Mouse (Mus musculus) kidney, embryonic 15.5 days (tissue): ENCODE results near the gene Pnpo. TPM values are rescaled to one million over a fixed set of nuclear protein-coding genes. Genes with fewer than 3 reads are reported as not detected.

Experiments
- ATAC-seq: fragments of 200-750 bp; cut with Nextera tagmentation; replicated peaks from 2 replicates; pipeline ENCODE4 v1.8.0; 2017; ENCODE audit warnings: moderate TSS enrichment; ENCODE audit not compliant: low FRiP score
- H3K27ac ChIP-seq: fragments of 300-500 bp; sonication (generic); 2 replicates; pipeline ENCODE4 v1.5.1; 2015; ENCODE audit warnings: mild to moderate bottlenecking, inconsistent platforms
- H3K27me3 ChIP-seq: fragments of 300-500 bp; sonication (generic); 2 replicates; pipeline ENCODE4 v1.6.1; 2015; ENCODE audit warnings: inconsistent platforms
- H3K36me3 ChIP-seq: fragments of 300-500 bp; sonication (generic); 2 replicates; pipeline ENCODE4 v1.6.1; 2015; ENCODE audit warnings: inconsistent platforms
- H3K4me1 ChIP-seq: fragments of 300-500 bp; sonication (generic); 2 replicates; pipeline ENCODE4 v1.6.1; 2015; ENCODE audit warnings: inconsistent platforms
- H3K4me2 ChIP-seq: fragments of 300-500 bp; sonication (generic); 2 replicates; pipeline ENCODE4 v1.6.1; 2015; ENCODE audit warnings: moderate library complexity, mild to moderate bottlenecking, inconsistent platforms
- H3K4me3 ChIP-seq: fragments of 300-500 bp; sonication (generic); replicated peaks from 2 replicates; pipeline ENCODE4 v1.5.1; 2015; ENCODE audit warnings: mild to moderate bottlenecking, inconsistent platforms
- H3K9ac ChIP-seq: fragments of 300-500 bp; sonication (generic); 2 replicates; pipeline ENCODE4 v1.6.1; 2015; ENCODE audit warnings: mild to moderate bottlenecking, inconsistent platforms
- H3K9me3 ChIP-seq: fragments of 300-500 bp; sonication (generic); replicated peaks from 2 replicates; pipeline ENCODE4 v1.6.1; 2016; ENCODE audit warnings: inconsistent platforms
- WGBS: fragments of 180-500 bp; shearing (Covaris S2); methylation state at CpG from one replicate; pipeline ENCODE4 v1.1.7; 2015; ENCODE audit warnings: mixed read lengths; 5-methylcytosine and 5-hydroxymethylcytosine counted together
- polyA plus RNA-seq: library from polyadenylated mRNA; unstranded; fragments of >200 nt; fragmentation: Nextera tagmentation; extraction: Ambion mirVana; gene quantifications from 2 replicates; pipeline ENCODE4 v1.2.1, GENCODE M21; 2015

Gene Pnpo
- polyA plus RNA-seq, 1 experiment from 2014 or later, result 42.6 TPM

DNA sequence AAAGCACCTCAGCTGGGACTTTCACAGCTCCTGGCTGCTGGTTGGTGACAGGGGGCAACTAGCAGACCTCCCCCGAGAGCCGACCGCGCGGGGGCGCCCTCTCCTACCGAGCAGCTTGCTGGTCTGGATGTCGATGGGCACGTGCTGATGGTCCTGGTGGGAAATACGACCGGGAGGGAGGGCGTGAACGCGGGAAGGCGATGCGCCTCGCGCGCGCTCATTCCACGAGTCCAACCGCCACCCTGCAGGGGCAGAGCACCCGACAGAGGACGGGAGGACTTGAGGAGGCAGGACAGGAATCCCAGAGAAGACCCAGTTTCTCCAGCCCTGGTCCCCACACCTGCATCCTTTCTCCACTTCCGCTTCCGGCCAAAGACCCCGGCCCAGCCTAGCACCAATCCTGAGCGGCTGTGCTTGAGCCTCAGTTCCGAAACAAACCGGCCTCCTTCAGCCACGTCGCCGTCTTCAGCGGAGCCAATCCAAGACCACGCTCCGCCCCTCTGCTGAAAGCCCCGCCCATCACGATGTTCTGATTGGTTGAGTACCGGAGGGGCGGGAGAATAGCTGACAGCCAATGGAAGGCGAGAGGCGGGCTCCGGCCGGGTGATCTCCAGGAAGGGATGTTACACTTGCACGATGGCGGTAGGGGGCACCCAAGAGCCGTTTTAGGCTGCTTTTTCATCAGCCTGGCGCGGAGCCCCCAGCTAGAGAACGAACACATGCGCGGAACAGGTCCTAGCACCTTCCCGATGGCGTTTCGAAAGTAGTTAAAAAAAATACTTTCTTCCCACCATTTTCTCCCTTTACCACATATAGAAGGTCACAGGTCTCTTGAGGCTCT, 27.5 kb downstream of the Pnpo start, which contains the start of gene Cdk5rap3:
Gene Cdk5rap3, minus strand, starts transcription at position 453 of the 841 bp plus-strand sequence.
- no peaks in the 10 kb centered on the region for H3K27me3 ChIP-seq
- H3K4me3 ChIP-seq, result peak within 1 kb of the TSS; percentile 81
- H3K27ac ChIP-seq, result peak within 1 kb of the TSS; percentile 88
- H3K9ac ChIP-seq, result peak within 1 kb of the TSS; percentile 80
- H3K4me1 ChIP-seq, result peaks cover 15% of the 10 kb centered on the region
- under 1% methylated on average over 55 of the region's 55 CpGs for WGBS
- peak; percentile 97 for ATAC-seq
- H3K36me3 ChIP-seq, result peaks cover 10% of the 10 kb centered on the region
- no peaks in the 10 kb centered on the region for H3K9me3 ChIP-seq
- peak within 1 kb of the TSS; percentile 89 for H3K4me2 ChIP-seq

DNA sequence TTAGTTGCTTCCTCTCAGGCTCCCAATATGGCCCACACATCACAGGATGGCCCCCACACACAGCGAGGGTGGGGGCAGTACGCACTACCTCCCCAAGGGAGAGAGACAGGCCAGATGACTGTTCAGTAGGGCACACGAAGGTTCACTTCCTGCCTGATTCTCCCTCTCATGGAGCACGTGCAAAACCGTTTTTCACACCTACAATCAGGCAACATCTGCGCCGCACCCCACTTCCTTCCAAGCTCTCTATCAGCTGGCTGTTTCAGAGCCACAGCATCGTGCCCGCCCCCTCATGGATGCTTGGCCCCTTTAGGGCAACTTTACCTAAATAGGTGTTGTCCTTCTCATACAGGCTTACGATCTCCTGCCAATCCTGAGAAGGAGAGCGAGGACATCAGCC, 31.1 kb downstream of the Pnpo start:
- H3K9ac ChIP-seq, result no peak overlapping the region
- no peaks in the 10 kb centered on the region for H3K9me3 ChIP-seq
- WGBS, result 81% methylated on average over 11 of the region's 11 CpGs

DNA sequence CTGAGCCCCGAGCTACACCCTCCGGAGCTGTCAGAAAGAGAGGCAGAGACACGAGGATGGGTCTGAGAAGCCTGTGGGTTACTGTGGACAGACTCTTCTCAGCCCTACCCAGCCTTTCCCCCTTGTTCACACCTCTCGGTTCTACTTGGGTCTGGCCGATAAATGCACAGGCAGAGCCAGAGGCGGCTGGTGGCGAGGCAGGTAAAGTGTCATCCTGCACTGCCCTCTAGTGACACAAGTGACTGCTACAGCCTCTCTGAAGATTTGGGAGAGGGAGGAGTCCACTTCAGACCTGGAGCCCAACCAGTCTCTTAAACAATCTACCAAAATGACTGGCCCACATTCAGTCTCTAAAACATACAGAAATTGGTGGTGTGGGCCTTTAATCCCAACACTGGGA, 33.8 kb downstream of the Pnpo start:
- no peak overlapping the region for H3K9ac ChIP-seq
- H3K9me3 ChIP-seq, result no peaks in the 10 kb centered on the region
- H3K27me3 ChIP-seq, result 0 out of 2 replicates have a peak, but pooled peaks cover 2% of the 10 kb centered on the region
- H3K36me3 ChIP-seq, result peaks cover 47% of the 10 kb centered on the region
- no peak overlapping the region for H3K4me3 ChIP-seq
- ATAC-seq, result peak; percentile 44; the same call in 1 of the 2 replicates
- WGBS, result 30% methylated on average over 7 of the region's 7 CpGs
- no peak overlapping the region for H3K27ac ChIP-seq
- no peak overlapping the region for H3K4me2 ChIP-seq
- H3K4me1 ChIP-seq, result peaks cover 23% of the 10 kb centered on the region

More for the DNA sequence above, 31.1 kb downstream of the Pnpo start:
- Histone ChIP-seq H3K4me3 (no peak overlapping the region), H3K36me3 (peaks cover 39% of the 10 kb centered on the region), H3K27me3 (0 out of 2 replicates have a peak, but pooled peaks cover 2% of the 10 kb centered on the region), H3K27ac (no peak overlapping the region), H3K4me2 (no peak overlapping the region), H3K4me1 (peaks cover 15% of the 10 kb centered on the region)
- no peak for ATAC-seq

DNA sequence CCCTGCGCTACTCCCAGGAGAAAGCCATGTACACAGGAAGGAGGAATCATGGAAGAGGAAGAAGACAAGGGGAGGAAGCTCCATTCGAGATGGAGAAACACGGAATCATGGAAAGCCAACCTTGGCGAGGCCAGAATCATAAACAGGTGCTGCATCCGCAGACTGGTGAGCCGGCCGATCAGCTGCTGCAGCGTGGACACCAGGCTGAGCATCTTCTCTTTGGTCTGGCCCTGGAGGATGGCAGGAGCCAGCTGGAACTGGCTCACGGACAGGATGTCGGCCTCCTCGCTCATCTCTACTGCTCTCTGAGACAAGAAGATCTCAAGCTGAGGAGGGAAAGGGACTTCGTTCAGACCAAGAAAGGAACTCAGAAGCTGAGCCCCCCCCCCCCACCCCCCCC, 35.2 kb downstream of the Pnpo start:
- H3K4me2 ChIP-seq, result no peak overlapping the region
- no peak overlapping the region for H3K27ac ChIP-seq
- H3K4me1 ChIP-seq, result peaks cover 21% of the 10 kb centered on the region
- H3K9ac ChIP-seq, result no peak overlapping the region
- no peaks in the 10 kb centered on the region for H3K9me3 ChIP-seq
- WGBS, result 89% methylated on average over 12 of the region's 12 CpGs
- no peak for ATAC-seq
- peaks cover 47% of the 10 kb centered on the region for H3K36me3 ChIP-seq
- H3K4me3 ChIP-seq, result no peak overlapping the region
- H3K27me3 ChIP-seq, result 0 out of 2 replicates have a peak, but pooled peaks cover 2% of the 10 kb centered on the region

DNA sequence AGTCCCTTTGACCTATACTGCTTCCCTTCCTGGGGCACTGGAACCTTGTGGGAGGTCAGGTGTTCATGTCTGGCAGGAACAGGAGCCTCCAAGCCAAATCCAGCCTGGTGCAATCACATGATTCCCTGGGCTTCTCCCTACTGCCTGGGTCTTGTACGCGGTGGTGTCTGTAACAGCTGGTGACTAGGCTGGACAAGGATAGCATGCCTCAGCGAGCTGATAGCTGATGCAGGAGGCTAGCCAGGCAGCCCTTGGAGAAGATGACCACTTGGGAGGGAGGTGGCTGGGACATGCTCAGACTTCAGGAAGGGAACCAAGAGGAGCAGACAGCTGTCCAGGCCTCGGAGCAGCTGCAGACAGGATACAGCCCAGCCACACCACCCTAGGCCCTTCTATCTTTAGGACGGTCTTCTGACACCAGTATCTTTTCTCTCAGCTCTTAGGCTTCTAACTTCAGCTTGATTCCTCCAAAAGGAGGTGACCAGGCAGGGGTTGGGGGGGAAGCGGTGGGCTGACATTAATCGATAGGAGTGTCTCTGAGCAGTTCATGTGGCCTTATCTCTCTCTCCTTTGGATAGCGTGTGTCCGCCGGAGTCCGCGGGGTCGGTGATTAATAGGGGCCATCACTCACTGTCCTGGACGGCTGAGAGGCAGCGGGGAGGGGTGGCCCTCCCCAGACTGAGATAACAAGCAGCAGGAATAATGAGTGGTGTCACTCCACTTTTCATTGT, 37.2 kb downstream of the Pnpo start:
- WGBS, result 34% methylated on average over 15 of the region's 15 CpGs
- ATAC-seq, result no peak
- H3K36me3 ChIP-seq, result peaks cover 40% of the 10 kb centered on the region
- no peaks in the 10 kb centered on the region for H3K9me3 ChIP-seq
- H3K9ac ChIP-seq, result no peak overlapping the region
- H3K4me2 ChIP-seq, result no peak overlapping the region
- peaks cover 38% of the 10 kb centered on the region for H3K4me1 ChIP-seq
- peak overlapping the region; percentile 7; the same call in 1 of the 2 replicates for H3K27ac ChIP-seq
- H3K27me3 ChIP-seq, result 0 out of 2 replicates have a peak, but pooled peaks cover 2% of the 10 kb centered on the region
- no peak overlapping the region for H3K4me3 ChIP-seq

DNA sequence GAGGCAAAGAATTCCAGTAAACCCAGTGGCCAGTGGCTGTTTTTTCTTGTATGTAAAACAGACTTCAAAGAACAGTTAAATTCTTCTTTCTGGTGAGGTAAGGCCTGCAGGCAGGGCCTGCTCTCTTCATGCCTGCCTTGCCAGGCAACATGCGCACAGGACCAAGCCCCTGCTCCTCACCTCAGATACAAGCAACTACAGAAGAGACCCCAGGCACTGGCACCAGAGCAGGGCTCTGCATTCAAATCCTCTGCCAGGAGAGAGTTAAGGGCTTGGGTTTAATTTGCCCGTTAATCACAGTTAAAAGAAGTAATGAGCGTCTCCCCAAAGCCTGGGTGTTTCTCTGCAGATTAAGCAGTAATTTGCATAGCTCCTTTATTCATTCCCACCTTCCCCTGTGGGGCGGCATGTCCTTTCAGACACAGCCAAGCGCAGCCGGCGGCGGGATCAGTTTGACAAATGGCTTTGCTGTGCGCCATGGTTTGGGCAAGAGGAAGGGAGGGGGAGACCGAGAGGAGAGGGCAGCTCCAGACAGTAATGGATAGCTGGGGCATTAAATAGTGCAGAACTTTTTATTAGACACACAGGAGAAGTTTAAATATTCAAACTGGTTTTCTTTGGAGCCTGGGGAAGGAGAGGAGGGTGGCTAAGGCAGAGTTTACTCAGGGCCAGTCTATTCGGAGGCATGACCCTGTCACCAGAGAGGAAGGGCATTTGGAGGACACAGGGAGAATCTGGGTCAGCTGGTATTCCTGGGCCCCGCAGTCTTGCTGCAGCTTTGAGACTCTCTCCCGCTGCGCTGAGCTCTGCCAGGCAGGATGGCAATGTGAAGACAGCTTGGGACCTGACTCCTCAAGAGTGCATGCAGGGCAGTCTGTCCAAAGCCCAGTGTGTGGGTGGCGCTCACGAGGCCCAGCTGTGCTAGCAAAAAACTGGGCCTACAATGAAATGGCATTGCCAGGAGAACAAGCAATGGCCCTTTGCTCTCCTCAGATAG, 40.8 kb downstream of the Pnpo start:
- WGBS, result 15% methylated on average over 16 of the region's 16 CpGs
- H3K4me1 ChIP-seq, result peaks cover 49% of the 10 kb centered on the region
- ATAC-seq, result peak; percentile 66
- H3K4me3 ChIP-seq, result no peak overlapping the region
- no peak overlapping the region for H3K9ac ChIP-seq
- peak overlapping the region; percentile 51 for H3K27ac ChIP-seq
- 0 out of 2 replicates have a peak, but pooled peaks cover 5% of the 10 kb centered on the region for H3K27me3 ChIP-seq
- peaks cover 11% of the 10 kb centered on the region for H3K36me3 ChIP-seq
- H3K4me2 ChIP-seq, result no peak overlapping the region
- no peaks in the 10 kb centered on the region for H3K9me3 ChIP-seq

GRCm38 (mm10) chr11:96901332-96901731, 42.5 kb downstream of the Pnpo start:
- 59% methylated on average over 9 of the region's 9 CpGs for WGBS
- ATAC-seq, result no peak
- no peak overlapping the region for H3K4me3 ChIP-seq

GRCm38 (mm10) chr11:96899449-96900306, 44.1 kb downstream of the Pnpo start:
- no peak overlapping the region for H3K27ac ChIP-seq
- WGBS, result 45% methylated on average over 13 of the region's 13 CpGs
- H3K4me2 ChIP-seq, result no peak overlapping the region
- no peaks in the 10 kb centered on the region for H3K9me3 ChIP-seq
- ATAC-seq, result no peak
- H3K4me3 ChIP-seq, result no peak overlapping the region
- peaks cover 31% of the 10 kb centered on the region for H3K4me1 ChIP-seq
- no peaks in the 10 kb centered on the region for H3K36me3 ChIP-seq
- 0 out of 2 replicates have a peak, but pooled peaks cover 5% of the 10 kb centered on the region for H3K27me3 ChIP-seq
- H3K9ac ChIP-seq, result no peak overlapping the region

More at GRCm38 (mm10) chr11:96901332-96901731, 42.5 kb downstream of the Pnpo start:
- Histone ChIP-seq H3K4me2 (no peak overlapping the region), H3K4me1 (peaks cover 37% of the 10 kb centered on the region), H3K9me3 (no peaks in the 10 kb centered on the region), H3K36me3 (no peaks in the 10 kb centered on the region), H3K27me3 (0 out of 2 replicates have a peak, but pooled peaks cover 5% of the 10 kb centered on the region), H3K9ac (no peak overlapping the region), H3K27ac (no peak overlapping the region)

DNA sequence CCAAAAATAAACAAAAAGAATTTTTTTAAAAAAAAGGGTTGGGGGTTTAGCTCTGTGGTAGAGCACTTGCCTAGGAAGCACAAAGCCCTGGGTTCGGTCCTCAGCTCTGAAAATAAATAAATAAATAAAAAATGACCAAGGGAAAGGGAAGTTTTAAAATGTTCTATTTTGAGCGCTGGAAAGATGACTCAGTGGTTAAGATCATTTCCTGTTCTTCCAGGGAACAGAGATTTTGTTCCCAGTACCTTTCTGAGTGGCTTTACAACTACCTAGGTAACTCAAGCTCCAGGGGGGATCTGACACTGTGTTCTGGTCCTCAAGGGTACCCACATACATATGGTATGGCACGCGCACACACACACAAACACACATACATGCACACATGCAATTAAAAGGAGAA, 47.9 kb downstream of the Pnpo start:
- no peak for ATAC-seq
- Histone ChIP-seq H3K4me1 (peaks cover 28% of the 10 kb centered on the region), H3K27me3 (0 out of 2 replicates have a peak, but pooled peaks cover 2% of the 10 kb centered on the region), H3K9ac (no peak overlapping the region), H3K27ac (no peak overlapping the region), H3K36me3 (no peaks in the 10 kb centered on the region), H3K4me3 (no peak overlapping the region), H3K9me3 (no peaks in the 10 kb centered on the region), H3K4me2 (no peak overlapping the region)
- 74% methylated on average over 4 of the region's 4 CpGs for WGBS

DNA sequence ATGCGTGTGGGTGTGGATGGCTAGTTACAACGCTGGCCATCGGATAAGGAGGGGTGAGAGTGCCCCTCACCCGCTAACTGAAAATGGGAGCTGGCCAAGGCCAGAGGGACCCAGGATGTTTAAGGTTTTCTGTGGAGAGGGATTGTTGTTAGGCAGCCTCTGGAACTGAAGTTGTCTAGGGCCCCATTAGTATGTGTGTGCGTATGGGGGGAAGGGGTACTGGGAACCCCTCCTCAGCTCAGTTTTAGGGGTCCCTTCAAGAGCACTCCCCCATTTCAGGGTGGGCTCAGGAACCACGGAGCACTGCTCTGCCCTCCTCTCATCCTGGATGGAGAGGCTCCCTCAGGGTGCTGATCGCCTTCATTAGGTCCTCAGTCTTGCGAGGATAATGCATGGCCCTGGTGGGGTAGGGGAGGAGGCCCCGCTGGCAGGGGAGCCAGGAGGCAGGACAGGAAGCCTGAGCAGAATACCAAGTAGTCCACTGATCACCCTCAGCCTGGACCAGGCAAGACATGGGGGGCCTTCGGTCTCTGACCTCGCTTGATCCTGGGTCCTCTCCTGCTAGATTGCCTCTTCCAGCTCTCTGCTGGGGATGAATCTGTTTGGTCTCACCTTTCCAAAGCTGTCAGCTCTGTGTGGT, 50.5 kb downstream of the Pnpo start:
- no peaks in the 10 kb centered on the region for H3K36me3 ChIP-seq
- H3K4me3 ChIP-seq, result no peak overlapping the region
- no peaks in the 10 kb centered on the region for H3K27me3 ChIP-seq
- 45% methylated on average over 11 of the region's 11 CpGs for WGBS
- H3K4me1 ChIP-seq, result peaks cover 19% of the 10 kb centered on the region
- no peaks in the 10 kb centered on the region for H3K9me3 ChIP-seq
- no peak overlapping the region for H3K27ac ChIP-seq
- no peak overlapping the region for H3K9ac ChIP-seq
- no peak overlapping the region for H3K4me2 ChIP-seq
- peak; percentile 25; the same call in 1 of the 2 replicates for ATAC-seq
